14 mouse cellular contexts compared by ENCODE assay signal in the genomic region with DNA sequence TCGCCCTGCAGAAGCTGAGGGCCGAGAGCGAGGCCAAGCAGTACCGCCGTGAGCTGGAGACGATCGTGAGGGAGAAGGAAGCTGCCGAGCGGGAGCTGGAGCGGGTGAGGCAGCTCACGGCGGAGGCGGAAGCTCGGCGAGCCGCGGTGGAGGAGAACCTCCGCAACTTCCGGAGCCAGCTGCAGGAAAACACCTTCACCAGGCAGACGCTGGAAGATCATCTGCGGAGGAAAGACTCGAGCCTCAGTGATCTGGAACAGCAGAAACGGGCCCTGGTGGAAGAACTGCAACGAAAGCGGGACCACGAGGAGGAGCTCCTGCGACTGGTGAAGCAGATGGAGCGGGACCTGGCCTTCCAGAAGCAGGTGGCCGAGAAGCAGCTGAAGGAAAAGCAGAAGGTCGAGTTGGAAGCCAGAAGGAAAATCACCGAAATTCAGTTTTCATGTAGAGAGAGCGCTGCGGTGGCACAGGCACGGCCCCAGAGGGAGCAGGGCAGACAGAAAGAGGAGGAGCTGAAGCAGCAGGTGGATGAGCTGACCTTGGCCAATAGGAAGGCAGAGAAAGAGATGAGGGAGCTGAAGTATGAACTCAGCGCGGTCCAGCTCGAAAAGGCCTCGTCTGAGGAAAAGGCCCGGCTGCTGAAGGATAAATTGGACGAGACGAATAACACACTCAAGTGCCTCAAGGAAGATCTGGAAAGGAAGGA.
DNase-seq lines count a peak whose midpoint lies in the region; ATAC-seq and TF ChIP-seq lines count a peak whose summit lies in the region.
"Had no signal": no experiment of that assay in that cellular context is flagged by ENCODE, and none has a peak within 500 bp of the region (broad histone marks: within the 10 kb centered on the region; RNA-seq: fewer than 3 reads in every experiment).

No protein-coding gene starts in this region.

- peak overlapping the region; percentile 30 for H3K4me3 ChIP-seq in heart, embryonic 13.5 days
- H3K4me3 ChIP-seq in thymus, adult 2 months (ENCODE audit: control insufficient read depth, insufficient read depth, low read length), result peak overlapping the region; percentile 9; the same call in 1 of the 2 replicates
- H3K4me3 ChIP-seq in embryonic facial prominence, embryonic 12.5 days, result no peak overlapping the region

- TF ChIP-seq POLR2A in thymus, adult 2 months (IDR thresholded peaks at IDR 0.05; ENCODE audit: control insufficient read depth, extremely low read depth, insufficient read depth, low read length, poor library complexity), result no peak

- 0 out of 2 replicates have a peak overlapping the region, but pooled peaks have one; percentile 16 for H3K9ac ChIP-seq in heart, embryonic 13.5 days
- no peak overlapping the region for H3K9ac ChIP-seq in embryonic facial prominence, embryonic 12.5 days

- no peak for ATAC-seq in heart, embryonic 13.5 days (ENCODE audit: extremely low read depth, insufficient number of reproducible peaks, low FRiP score, low TSS enrichment)
- ATAC-seq in embryonic facial prominence, embryonic 12.5 days (ENCODE audit: insufficient number of reproducible peaks, insufficient read depth, low FRiP score, low TSS enrichment), result no peak

- intact Hi-C loops in heart, postnatal 25 days (cut with DNase I), result no loop called here

- no peaks in the 10 kb centered on the region for H3K27me3 ChIP-seq in heart, embryonic 13.5 days (replicated peaks)
- H3K27me3 ChIP-seq in thymus, adult 2 months (ENCODE audit: control insufficient read depth, insufficient read depth, low read length), result no peaks in the 10 kb centered on the region
- no peaks in the 10 kb centered on the region for H3K27me3 ChIP-seq in embryonic facial prominence, embryonic 12.5 days

- no peak for TF ChIP-seq CTCF in thymus, adult 2 months (IDR thresholded peaks at IDR 0.05; ENCODE audit: borderline replicate concordance, control insufficient read depth, extremely low read depth, insufficient read depth, low read length, poor library complexity)

- no peaks in the 10 kb centered on the region for H3K9me3 ChIP-seq in heart, embryonic 13.5 days
- no peaks in the 10 kb centered on the region for H3K9me3 ChIP-seq in embryonic facial prominence, embryonic 12.5 days
- H3K9me3 ChIP-seq: G1E had no signal

- H3K4me1 ChIP-seq in heart, embryonic 13.5 days, result no peaks in the 10 kb centered on the region
- H3K4me1 ChIP-seq in thymus, adult 2 months (replicated peaks; ENCODE audit: control insufficient read depth, insufficient read depth, low read length), result no peaks in the 10 kb centered on the region
- H3K4me1 ChIP-seq in embryonic facial prominence, embryonic 12.5 days, result no peaks in the 10 kb centered on the region

- 72% methylated on average over 41 of the region's 41 CpGs for WGBS in heart, embryonic 13.5 days
- WGBS in thymus, adult 2 months, result 93% methylated on average over 41 of the region's 41 CpGs
- 81% methylated on average over 41 of the region's 41 CpGs for WGBS in embryonic facial prominence, embryonic 12.5 days

- no peak overlapping the region for H3K27ac ChIP-seq in heart, embryonic 13.5 days (replicated peaks)
- H3K27ac ChIP-seq in thymus, adult 2 months (ENCODE audit: control insufficient read depth, insufficient read depth, low read length), result no peak overlapping the region
- no peak overlapping the region for H3K27ac ChIP-seq in embryonic facial prominence, embryonic 12.5 days

- H3K36me3 ChIP-seq in heart, embryonic 13.5 days, result peaks cover 93% of the 10 kb centered on the region
- H3K36me3 ChIP-seq in thymus, adult 2 months (ENCODE audit: control insufficient read depth, insufficient read depth, low read length), result no peaks in the 10 kb centered on the region
- H3K36me3 ChIP-seq in embryonic facial prominence, embryonic 12.5 days, result peaks cover 37% of the 10 kb centered on the region
- H3K36me3 ChIP-seq: G1E had no signal

- peak overlapping the region; percentile 24 for H3K4me2 ChIP-seq in heart, embryonic 13.5 days
- H3K4me2 ChIP-seq in embryonic facial prominence, embryonic 12.5 days (replicated peaks), result peak overlapping the region; percentile 17; the same call in 1 of the 2 replicates

- no peak for DNase-seq in heart, postnatal 25 days (ENCODE audit: low spot score)
- no peak for DNase-seq in thymus, adult 2 months
- no peak for DNase-seq in thymus, postnatal 10 days (ENCODE audit: low spot score in 2 of 2)
- peak; percentile 16 for DNase-seq in testis, postnatal 14 days (ENCODE audit: low spot score)
- DNase-seq in kidney, adult 18-20 months, result no peak
- DNase-seq in layer of hippocampus, adult 9-10 months (ENCODE audit: low spot score), result no peak
- DNase-seq: adrenal gland, postnatal 10 days; gastrocnemius, postnatal 36 days; kidney, adult 8-10 months; layer of hippocampus, postnatal 36 days; right cerebral cortex, postnatal 25 days had no signal
